Mouse (Mus musculus): ENCODE measurements around the gene Ntrk1. TPM values are rescaled to one million over a fixed set of nuclear protein-coding genes. Genes with fewer than 3 reads are reported as not detected.

The Ntrk1 gene
- polyA plus RNA-seq, 1 experiment from 2014 or later = 9.0 TPM

DNA sequence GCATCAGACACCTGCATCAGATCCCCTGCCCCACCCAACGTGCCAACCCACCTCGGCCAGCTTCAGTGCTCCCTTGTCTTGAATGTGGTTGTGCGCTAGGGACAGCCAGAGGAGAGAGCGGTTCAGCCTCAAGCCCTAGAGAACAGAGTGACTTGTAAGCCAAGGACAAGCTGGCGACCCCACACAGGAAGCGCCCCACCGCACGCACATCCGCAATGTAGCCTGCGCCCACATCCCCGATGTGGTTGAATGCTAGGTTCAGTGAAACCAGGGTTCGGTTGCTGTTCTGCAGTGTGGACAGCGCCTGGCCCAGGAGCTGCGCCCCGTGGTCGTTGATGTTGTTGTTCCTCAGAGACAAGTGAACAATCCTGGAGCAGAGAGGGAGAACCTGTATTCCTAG, 52.2 kb downstream of the Ntrk1 start:
- H3K4me3 ChIP-seq = no peak overlapping the region
- WGBS = 88% methylated on average over 16 of the region's 16 CpGs
- no peak overlapping the region for H3K27ac ChIP-seq
- H3K4me1 ChIP-seq (replicated peaks) = peaks cover 18% of the 10 kb centered on the region
- DNase-seq (ENCODE audit: low spot score) = no peak
- H3K27me3 ChIP-seq (ENCODE audit: insufficient read depth, poor library complexity, severe bottlenecking) = no peaks in the 10 kb centered on the region
- H3K36me3 ChIP-seq = peaks cover 21% of the 10 kb centered on the region
- no peaks in the 10 kb centered on the region for H3K9me3 ChIP-seq

DNA sequence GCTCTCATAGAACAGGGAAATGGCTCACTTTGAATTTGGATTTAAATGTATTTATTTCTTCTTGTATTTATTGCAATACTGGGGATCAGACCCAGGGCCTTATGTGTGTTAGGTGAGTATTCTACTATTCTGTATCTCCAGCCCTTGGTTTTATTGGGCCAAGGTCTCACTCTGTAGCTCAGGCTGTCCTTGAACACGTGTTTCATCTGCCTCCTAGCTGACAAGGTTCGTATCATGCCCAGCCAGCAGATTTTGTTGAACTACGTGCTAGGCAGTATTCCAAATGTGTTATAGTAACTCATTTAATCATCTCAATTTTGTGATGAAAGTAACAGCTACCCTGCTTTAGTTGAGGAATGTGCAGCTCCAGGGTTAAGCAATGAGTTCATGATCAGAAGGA, 52.9 kb downstream of the Ntrk1 start:
- WGBS = 91% methylated on average over 3 of the region's 3 CpGs
- H3K9me3 ChIP-seq = no peaks in the 10 kb centered on the region
- H3K4me1 ChIP-seq (replicated peaks) = peaks cover 18% of the 10 kb centered on the region
- H3K36me3 ChIP-seq = peaks cover 27% of the 10 kb centered on the region
- DNase-seq (ENCODE audit: low spot score) = no peak
- H3K27ac ChIP-seq = no peak overlapping the region
- no peaks in the 10 kb centered on the region for H3K27me3 ChIP-seq (ENCODE audit: insufficient read depth, poor library complexity, severe bottlenecking)
- no peak overlapping the region for H3K4me3 ChIP-seq

DNA sequence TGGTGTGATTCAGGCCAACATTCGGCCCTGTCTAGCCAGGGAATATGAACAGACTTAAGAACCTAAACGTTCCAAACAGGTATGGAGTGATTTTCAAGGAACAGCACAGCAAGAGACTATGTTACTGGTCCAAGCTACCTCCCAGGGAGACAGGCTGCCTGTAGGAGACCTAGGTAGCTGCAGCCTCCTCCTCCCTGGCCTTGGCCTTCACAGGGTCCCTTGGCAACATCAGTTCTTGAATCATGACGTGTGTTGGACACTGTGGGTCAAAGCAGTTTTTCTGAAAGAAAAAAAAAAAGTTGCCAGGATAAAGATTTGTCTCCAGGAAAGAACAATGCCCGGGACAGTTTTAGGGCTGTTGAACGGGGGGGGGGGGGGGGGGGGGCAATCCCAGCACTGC, 56.1 kb downstream of the Ntrk1 start:
- Histone ChIP-seq H3K27me3 (ENCODE audit: insufficient read depth, poor library complexity, severe bottlenecking) (no peaks in the 10 kb centered on the region), H3K27ac (no peak overlapping the region), H3K4me1 (replicated peaks) (0 out of 2 replicates have a peak, but pooled peaks cover 5% of the 10 kb centered on the region), H3K9me3 (no peaks in the 10 kb centered on the region), H3K36me3 (peaks cover 58% of the 10 kb centered on the region), H3K4me3 (no peak overlapping the region)
- 88% methylated on average over 5 of the region's 5 CpGs for WGBS
- no peak for DNase-seq (ENCODE audit: low spot score)

GRCm38 (mm10) chr3:87735335-87735734, 59.6 kb downstream of the Ntrk1 start:
- no peaks in the 10 kb centered on the region for H3K9me3 ChIP-seq
- 80% methylated on average over 9 of the region's 9 CpGs for WGBS
- H3K27ac ChIP-seq = no peak overlapping the region
- H3K36me3 ChIP-seq = peaks cover 94% of the 10 kb centered on the region
- H3K4me3 ChIP-seq = no peak overlapping the region
- H3K27me3 ChIP-seq (ENCODE audit: insufficient read depth, poor library complexity, severe bottlenecking) = no peaks in the 10 kb centered on the region
- 0 out of 2 replicates have a peak, but pooled peaks cover 5% of the 10 kb centered on the region for H3K4me1 ChIP-seq (replicated peaks)
- no peak for DNase-seq (ENCODE audit: low spot score)

DNA sequence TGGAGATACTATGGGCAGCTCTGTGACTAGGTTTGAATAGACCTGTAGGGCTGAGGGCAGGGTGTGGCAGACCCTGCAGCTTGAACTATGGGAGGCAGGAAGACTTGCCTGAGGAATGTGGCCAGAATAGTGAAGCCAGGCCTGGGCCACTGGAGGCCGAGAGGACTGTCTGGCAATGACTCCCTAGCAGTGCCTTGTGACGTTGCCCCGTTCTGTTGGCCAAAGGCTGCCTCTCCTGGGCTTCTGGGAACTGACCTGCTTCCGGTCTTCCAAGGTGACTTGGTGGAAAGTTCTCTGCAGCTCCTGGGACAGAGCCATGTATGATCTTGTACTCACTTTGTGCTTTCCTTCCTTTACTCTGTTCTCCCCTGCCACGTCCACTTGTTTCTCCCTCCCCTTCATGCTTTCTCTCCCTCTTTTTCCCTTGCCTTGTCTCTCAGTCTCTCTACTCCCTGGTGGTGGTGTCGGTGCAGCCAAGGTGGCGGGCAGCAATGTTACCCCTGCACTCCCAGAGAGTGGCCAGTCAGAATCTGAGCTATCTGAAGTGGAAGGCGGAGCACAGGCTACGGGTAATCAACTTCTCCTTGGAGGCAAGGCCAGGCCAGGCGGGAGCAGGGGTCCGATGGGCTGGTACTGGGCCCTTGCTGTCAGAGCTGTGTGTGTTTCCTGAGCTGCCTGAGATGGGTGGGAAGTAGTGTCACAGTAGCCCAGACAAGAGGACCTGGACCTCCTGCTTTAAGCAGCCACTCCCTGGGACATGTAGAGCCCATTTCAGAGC, 60.8 kb downstream of the Ntrk1 start:
- H3K36me3 ChIP-seq = peaks cover 97% of the 10 kb centered on the region
- DNase-seq (ENCODE audit: low spot score) = no peak
- WGBS = 84% methylated on average over 11 of the region's 11 CpGs

DNA sequence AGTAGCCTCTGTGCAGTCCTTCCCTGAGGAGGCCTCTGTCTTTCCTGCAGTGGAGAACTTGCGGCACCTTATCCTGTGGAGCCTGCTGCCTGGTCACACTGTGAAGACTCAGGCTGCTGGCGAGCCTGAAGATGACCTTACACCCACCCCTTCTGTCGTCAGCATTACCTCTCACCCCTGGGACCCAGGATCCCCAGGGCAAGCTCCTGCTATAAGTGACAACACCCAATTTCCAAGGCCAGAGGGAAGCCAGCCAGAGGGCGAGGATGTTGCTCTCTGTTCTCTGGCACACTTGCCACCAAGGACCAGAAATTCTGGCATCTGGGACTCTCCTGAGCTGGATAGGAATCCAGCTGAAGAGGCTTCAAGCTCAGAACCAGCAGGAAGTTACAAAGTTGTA, 61.9 kb downstream of the Ntrk1 start:
- Histone ChIP-seq H3K27ac (no peak overlapping the region), H3K4me3 (no peak overlapping the region), H3K27me3 (ENCODE audit: insufficient read depth, poor library complexity, severe bottlenecking) (no peaks in the 10 kb centered on the region), H3K36me3 (peaks cover 98% of the 10 kb centered on the region), H3K9me3 (no peaks in the 10 kb centered on the region), H3K4me1 (replicated peaks) (0 out of 2 replicates have a peak, but pooled peaks cover 5% of the 10 kb centered on the region)
- 87% methylated on average over 4 of the region's 4 CpGs for WGBS
- no peak for DNase-seq (ENCODE audit: low spot score)

More for the DNA sequence above, 60.8 kb downstream of the Ntrk1 start:
- Histone ChIP-seq H3K27me3 (ENCODE audit: insufficient read depth, poor library complexity, severe bottlenecking) (no peaks in the 10 kb centered on the region), H3K4me1 (replicated peaks) (0 out of 2 replicates have a peak, but pooled peaks cover 5% of the 10 kb centered on the region), H3K4me3 (no peak overlapping the region), H3K27ac (no peak overlapping the region), H3K9me3 (no peaks in the 10 kb centered on the region)

- no peak for DNase-seq (ENCODE audit: low spot score)
These were observed 66.3 kb downstream of the Ntrk1 start for GRCm38 (mm10) chr3:87728696-87729095.

More at GRCm38 (mm10) chr3:87728696-87729095, 66.3 kb downstream of the Ntrk1 start:
- Histone ChIP-seq H3K27ac (no peak overlapping the region), H3K4me1 (replicated peaks) (no peaks in the 10 kb centered on the region), H3K27me3 (ENCODE audit: insufficient read depth, poor library complexity, severe bottlenecking) (no peaks in the 10 kb centered on the region), H3K4me3 (no peak overlapping the region), H3K36me3 (peaks cover 98% of the 10 kb centered on the region), H3K9me3 (no peaks in the 10 kb centered on the region)
- 92% methylated on average over 6 of the region's 6 CpGs for WGBS

Other genes with a start within 250 kb of the Ntrk1 start
- 14.9 and 18.7 TPM in 2 replicates for gene Arhgef11, start 177.6 kb downstream of the Ntrk1 start, polyA plus RNA-seq (2016; fragmentation: Nextera tagmentation; extraction: Ambion mirVana)
- 0.49 and 1.2 TPM in 2 replicates for gene Lrrc71, start 46.5 kb downstream of the Ntrk1 start, polyA plus RNA-seq (2016; fragmentation: Nextera tagmentation; extraction: Ambion mirVana)
- 0.48 and 0.72 TPM in 2 replicates for gene Insrr, start 1.8 kb upstream of the Ntrk1 start, polyA plus RNA-seq (2016; fragmentation: Nextera tagmentation; extraction: Ambion mirVana)
- gene Pear1, start 29.1 kb upstream of the Ntrk1 start, polyA plus RNA-seq (2016; fragmentation: Nextera tagmentation; extraction: Ambion mirVana) = 19.6 and 19.9 TPM in 2 replicates
- gene Sh2d2a, start 51.6 kb upstream of the Ntrk1 start, polyA plus RNA-seq (2016; fragmentation: Nextera tagmentation; extraction: Ambion mirVana) = 0.06 and 0.21 TPM in 2 replicates
- gene Prcc, start 90.4 kb upstream of the Ntrk1 start, polyA plus RNA-seq (2016; fragmentation: Nextera tagmentation; extraction: Ambion mirVana) = 18.7 and 19.1 TPM in 2 replicates
- gene Hdgf, start 111.2 kb upstream of the Ntrk1 start, polyA plus RNA-seq (2016; fragmentation: Nextera tagmentation; extraction: Ambion mirVana) = 229 TPM in 2 replicates
- gene Mrpl24, start 124.3 kb upstream of the Ntrk1 start, polyA plus RNA-seq (2016; fragmentation: Nextera tagmentation; extraction: Ambion mirVana) = 74.7 and 76.1 TPM in 2 replicates
- 73.3 and 75.7 TPM in 2 replicates for gene Isg20l2, start 135.2 kb upstream of the Ntrk1 start, polyA plus RNA-seq (2016; fragmentation: Nextera tagmentation; extraction: Ambion mirVana)
- 18.9 and 20.9 TPM in 2 replicates for gene Rrnad1, start 135.6 kb upstream of the Ntrk1 start, polyA plus RNA-seq (2016; fragmentation: Nextera tagmentation; extraction: Ambion mirVana)
- 956 and 1,072 TPM in 2 replicates for gene Crabp2, start 153.5 kb upstream of the Ntrk1 start, polyA plus RNA-seq (2016; fragmentation: Nextera tagmentation; extraction: Ambion mirVana)
- gene Nes, start 175.9 kb upstream of the Ntrk1 start, polyA plus RNA-seq (2016; fragmentation: Nextera tagmentation; extraction: Ambion mirVana) = 109 and 143 TPM in 2 replicates
- 0.91 and 0.95 TPM in 2 replicates for gene Bcan, start 205.1 kb upstream of the Ntrk1 start, polyA plus RNA-seq (2016; fragmentation: Nextera tagmentation; extraction: Ambion mirVana)
- 0.11 and 0.14 TPM in 2 replicates for gene Hapln2, start 232.4 kb upstream of the Ntrk1 start, polyA plus RNA-seq (2016; fragmentation: Nextera tagmentation; extraction: Ambion mirVana)
- 34.2 and 49.2 TPM in 2 replicates for gene Gpatch4, start 247.9 kb upstream of the Ntrk1 start, polyA plus RNA-seq (2016; fragmentation: Nextera tagmentation; extraction: Ambion mirVana)